Mouse (Mus musculus) forebrain, embryonic 10.5 days (tissue): ENCODE results near the gene Olfr828. TPM values are rescaled to one million over a fixed set of nuclear protein-coding genes. Genes with fewer than 3 reads are reported as not detected.

Experiments
- DNase-seq: peaks from one replicate; pipeline ENCODE4 v3.0.0-alpha.2; 2017; ENCODE audit warnings: low spot score; ENCODE audit errors: extremely low spot score
- H3K27ac ChIP-seq: fragments of 300-500 bp; sonication (generic); 2 replicates; pipeline ENCODE4 v1.5.1; 2016; ENCODE audit warnings: mild to moderate bottlenecking
- H3K27me3 ChIP-seq: fragments of 300-500 bp; sonication (generic); 2 replicates; pipeline ENCODE4 v1.6.1; 2016; ENCODE audit warnings: mild to moderate bottlenecking; ENCODE audit not compliant: poor library complexity, severe bottlenecking
- H3K36me3 ChIP-seq: fragments of 300-500 bp; sonication (generic); replicated peaks from 2 replicates; pipeline ENCODE4 v1.6.1; 2016; ENCODE audit warnings: mild to moderate bottlenecking, moderate library complexity
- H3K4me1 ChIP-seq: fragments of 300-500 bp; sonication (generic); 2 replicates; pipeline ENCODE4 v1.6.1; 2016
- H3K4me3 ChIP-seq: fragments of 300-500 bp; sonication (generic); 2 replicates; pipeline ENCODE4 v1.5.1; 2016; ENCODE audit warnings: mild to moderate bottlenecking, moderate library complexity
- H3K9me3 ChIP-seq: fragments of 300-500 bp; sonication (generic); 2 replicates; pipeline ENCODE4 v1.6.1; 2016; ENCODE audit warnings: mild to moderate bottlenecking, moderate library complexity
- WGBS: fragments of 180-500 bp; shearing (Covaris S2); methylation state at CpG from one replicate; pipeline ENCODE4 v1.1.7; 2016; 5-methylcytosine and 5-hydroxymethylcytosine counted together
- polyA plus RNA-seq: library from polyadenylated mRNA; unstranded; fragments of >200 nt; fragmentation: Nextera tagmentation; extraction: Ambion mirVana; gene quantifications from 2 replicates; pipeline ENCODE4 v1.2.1, GENCODE M21; 2016

The Olfr828 gene
- polyA plus RNA-seq = not detected in 2 replicates

DNA sequence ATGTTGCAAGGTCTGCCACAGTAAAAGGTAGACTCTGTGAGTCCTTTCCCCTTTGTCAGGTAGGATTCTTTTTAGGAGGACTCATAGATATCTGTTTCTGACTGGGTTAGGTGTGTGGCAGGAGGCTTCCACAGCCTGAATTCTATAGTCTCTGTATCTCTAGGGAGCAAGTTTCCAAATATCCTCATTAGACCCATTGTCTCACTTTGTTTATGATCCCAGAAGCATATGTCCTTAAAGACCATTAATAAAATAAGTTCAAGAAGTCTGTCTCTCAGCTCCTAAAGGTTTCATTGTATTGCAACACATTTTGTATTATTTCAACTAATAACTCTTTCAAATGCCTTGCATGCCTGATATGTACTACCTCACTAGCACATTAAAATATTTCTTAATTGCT, at the start of gene Olfr828:
Gene Olfr828 (minus strand): TSS at position 101 of the 400 bp plus-strand sequence.
- Histone ChIP-seq H3K36me3 (no peaks in the 10 kb centered on the region), H3K4me3 (no peak within 1 kb of the TSS), H3K9me3 (no peaks in the 10 kb centered on the region), H3K27ac (no peak within 1 kb of the TSS), H3K27me3 (no peaks in the 10 kb centered on the region), H3K4me1 (no peaks in the 10 kb centered on the region)
- no peak for DNase-seq

DNA sequence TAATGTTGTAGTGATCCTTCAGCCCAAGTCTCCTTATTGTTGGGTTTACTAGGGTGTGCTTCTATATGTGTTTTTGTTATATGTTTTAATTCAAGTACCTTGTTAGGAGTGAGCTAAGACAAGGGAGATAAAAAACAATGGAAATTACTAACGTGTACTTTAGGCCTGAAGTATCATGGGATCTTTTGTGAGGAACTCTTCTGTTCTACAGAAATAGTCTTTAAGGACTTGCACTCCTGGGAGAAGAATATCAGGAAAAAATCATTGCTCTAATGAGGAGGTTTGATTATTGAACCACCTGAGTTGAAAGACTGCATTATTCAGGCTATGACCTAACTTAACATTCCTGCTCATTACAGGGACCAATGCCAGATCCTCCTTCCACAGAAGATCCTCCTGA, 35.3 kb upstream of the Olfr828 start, which contains the start of gene Olfr829:
Gene Olfr829 (plus strand): TSS at position 301 of the 400 bp plus-strand sequence.
- peaks cover 4% of the 10 kb centered on the region; the same call in 1 of the 2 replicates for H3K9me3 ChIP-seq

DNA sequence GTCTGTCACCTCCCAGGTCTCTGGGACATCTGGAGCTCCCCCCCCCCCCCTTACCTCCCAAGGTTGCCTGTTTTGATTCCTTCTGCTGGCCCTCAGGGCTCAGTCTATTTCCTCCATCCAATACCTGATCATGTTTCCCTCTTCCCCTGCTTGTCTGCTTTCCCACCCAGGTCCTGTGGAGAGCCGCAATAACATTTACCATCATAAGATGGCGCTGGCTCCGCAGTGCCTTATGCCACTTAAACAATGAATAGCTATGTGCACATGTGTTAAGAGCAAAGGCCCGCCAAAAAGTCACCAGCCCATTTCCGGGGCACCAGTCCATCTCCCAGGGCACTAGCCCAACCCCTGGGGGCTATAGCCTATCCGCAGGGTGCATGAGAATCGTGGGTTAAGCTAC, 34.0 kb downstream of the Olfr828 start:
- no peak for DNase-seq

More for the DNA sequence above, 35.3 kb upstream of the Olfr828 start, which contains the start of gene Olfr829:
- 81% methylated on average over 1 of the region's 1 CpGs for WGBS
- Histone ChIP-seq H3K4me1 (no peaks in the 10 kb centered on the region), H3K27me3 (no peaks in the 10 kb centered on the region), H3K27ac (no peak within 1 kb of the TSS), H3K36me3 (no peaks in the 10 kb centered on the region), H3K4me3 (no peak within 1 kb of the TSS)
- DNase-seq = no peak

DNA sequence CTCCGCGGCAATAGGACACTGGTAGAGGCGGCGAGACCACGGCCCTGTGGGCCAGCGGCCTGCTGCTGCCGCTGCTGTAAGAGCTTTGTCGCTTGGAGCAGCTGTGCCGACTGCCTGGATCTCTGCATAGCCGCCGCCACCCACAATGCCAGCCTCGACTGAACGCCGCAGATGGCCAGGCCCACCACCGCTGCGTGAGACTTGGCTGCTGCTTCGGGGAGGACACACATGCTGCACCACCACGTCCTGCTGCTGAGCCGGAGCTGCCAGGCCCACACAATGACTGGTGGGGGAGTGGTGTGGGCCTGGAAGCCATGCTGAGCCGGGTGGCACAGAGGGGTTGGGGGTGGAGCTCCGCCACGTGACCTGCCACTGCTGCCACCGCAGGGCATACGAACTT, 39.9 kb downstream of the Olfr828 start:
- Histone ChIP-seq H3K4me3 (no peak overlapping the region), H3K4me1 (no peaks in the 10 kb centered on the region), H3K36me3 (no peaks in the 10 kb centered on the region), H3K9me3 (peaks cover 9% of the 10 kb centered on the region; the same call in 1 of the 2 replicates), H3K27ac (no peak overlapping the region), H3K27me3 (no peaks in the 10 kb centered on the region)
- WGBS = 69% methylated on average over 24 of the region's 24 CpGs
- no peak for DNase-seq

More for the DNA sequence above, 34.0 kb downstream of the Olfr828 start:
- Histone ChIP-seq H3K4me1 (no peaks in the 10 kb centered on the region), H3K4me3 (no peak overlapping the region), H3K36me3 (no peaks in the 10 kb centered on the region), H3K27me3 (no peaks in the 10 kb centered on the region), H3K27ac (no peak overlapping the region), H3K9me3 (no peaks in the 10 kb centered on the region)
- WGBS = 54% methylated on average over 7 of the region's 7 CpGs

DNA sequence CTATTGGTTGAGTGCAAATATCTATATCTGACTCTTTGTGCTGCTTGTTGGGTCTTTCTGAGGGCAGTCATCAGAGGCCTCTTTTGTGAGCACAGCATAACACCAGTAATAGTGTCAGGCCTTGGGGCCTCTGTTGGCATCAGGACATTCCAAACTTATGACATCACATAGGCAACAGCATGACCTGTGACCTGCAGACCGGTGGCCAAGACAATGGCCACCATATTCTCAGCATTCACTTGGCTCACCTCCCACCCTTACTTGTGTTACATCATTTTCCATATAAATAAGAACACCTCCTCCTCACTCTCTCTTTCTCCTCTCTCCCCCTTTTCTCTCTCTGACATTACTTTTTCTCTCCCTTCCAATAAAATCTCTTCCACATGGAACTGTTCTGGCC, 40.3 kb downstream of the Olfr828 start:
- WGBS = 79% methylated on average over 1 of the region's 1 CpGs
- Histone ChIP-seq H3K36me3 (no peaks in the 10 kb centered on the region), H3K4me3 (no peak overlapping the region), H3K27me3 (no peaks in the 10 kb centered on the region), H3K9me3 (peaks cover 9% of the 10 kb centered on the region; the same call in 1 of the 2 replicates), H3K4me1 (no peaks in the 10 kb centered on the region), H3K27ac (no peak overlapping the region)
- DNase-seq = no peak

Other genes with a start within 250 kb of the Olfr828 start
- not detected in 2 replicates for gene Muc16, start 145.0 kb downstream of the Olfr828 start, polyA plus RNA-seq
- gene Olfr24, start 55.5 kb downstream of the Olfr828 start, polyA plus RNA-seq = not detected in 2 replicates
- gene Olfr829, start 35.4 kb upstream of the Olfr828 start, polyA plus RNA-seq = not detected in 2 replicates
- gene Olfr830, start 55.2 kb upstream of the Olfr828 start, polyA plus RNA-seq = not detected in 2 replicates
- not detected in 2 replicates for gene Olfr832, start 117.6 kb upstream of the Olfr828 start, polyA plus RNA-seq
- not detected in 2 replicates for gene Olfr834, start 168.5 kb upstream of the Olfr828 start, polyA plus RNA-seq
- gene Olfr835, start 213.2 kb upstream of the Olfr828 start, polyA plus RNA-seq = not detected in 2 replicates